Mouse (Mus musculus) erythroblast, adult 5-6 weeks (primary cell): ENCODE data around the gene Ctbp1. TPM values are rescaled to one million over a fixed set of nuclear protein-coding genes. Genes with fewer than 3 reads are reported as not detected.

Source experiments
- ATAC-seq: replicated peaks from 2 replicates; pipeline ENCODE4 v1.8.0; 2016; ENCODE audit warnings: moderate number of reproducible peaks, mild to moderate bottlenecking, moderate TSS enrichment, inconsistent platforms; ENCODE audit not compliant: poor library complexity, low FRiP score, severe bottlenecking
- total RNA-seq, 2 experiments: library from RNA; stranded (forward) in 1 of 2; stranded (reverse) in 1 of 2; fragments of 150-400 nt in 1 of 2; fragments of 200-764, 138-1000 nt in 1 of 2; gene quantifications; 2 replicates each; pipeline versions ENCODE4 v1.2.3 to v1.2.4; 2015 to 2017; ENCODE audit warnings: low replicate concordance in 2 of 2

Ctbp1 gene
- total RNA-seq, 2 experiments from 2014 or later: 54.0 to 55.8 TPM

DNA sequence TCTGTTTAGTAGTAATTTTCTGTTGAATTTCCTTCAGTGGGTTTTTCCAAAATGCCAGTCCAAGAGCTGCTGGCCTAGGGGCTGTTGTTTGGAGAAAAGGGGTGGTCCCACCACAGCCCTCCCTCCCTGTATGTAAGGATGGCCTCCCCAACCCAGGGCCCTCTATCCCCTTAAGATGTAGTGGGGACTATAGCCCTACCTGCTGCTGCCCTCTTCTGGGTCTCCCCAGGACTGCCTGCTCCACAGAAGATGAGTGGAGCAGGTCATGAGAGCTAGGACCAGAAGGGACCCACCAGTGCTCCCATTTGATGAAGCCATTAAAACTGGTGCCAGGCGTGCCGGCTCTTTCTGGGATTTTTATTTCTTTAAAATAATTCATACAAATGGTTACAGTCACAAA lies 27.4 kb downstream of the Ctbp1 start:
- no peak for ATAC-seq

DNA sequence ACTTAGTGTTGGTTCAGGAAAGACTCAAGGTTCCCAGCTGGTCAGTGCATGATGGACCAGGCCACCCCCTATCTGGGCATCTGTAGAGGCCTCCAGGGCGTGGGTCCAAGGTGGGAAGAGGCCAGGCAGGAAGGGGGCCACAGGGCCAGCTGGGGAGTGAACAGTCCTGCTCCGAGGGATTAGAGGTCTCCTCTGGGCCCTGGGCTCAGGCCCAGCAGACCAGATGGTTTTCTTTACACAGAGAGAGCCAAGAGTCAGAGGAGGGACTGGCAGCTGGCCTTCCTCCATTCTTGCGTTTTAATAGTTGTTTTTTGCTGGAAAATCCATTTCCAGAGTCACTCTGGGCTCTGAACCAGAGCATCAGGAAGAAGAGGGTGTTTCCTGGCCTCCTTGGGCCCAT lies 29.1 kb downstream of the Ctbp1 start:
- ATAC-seq: no peak

DNA sequence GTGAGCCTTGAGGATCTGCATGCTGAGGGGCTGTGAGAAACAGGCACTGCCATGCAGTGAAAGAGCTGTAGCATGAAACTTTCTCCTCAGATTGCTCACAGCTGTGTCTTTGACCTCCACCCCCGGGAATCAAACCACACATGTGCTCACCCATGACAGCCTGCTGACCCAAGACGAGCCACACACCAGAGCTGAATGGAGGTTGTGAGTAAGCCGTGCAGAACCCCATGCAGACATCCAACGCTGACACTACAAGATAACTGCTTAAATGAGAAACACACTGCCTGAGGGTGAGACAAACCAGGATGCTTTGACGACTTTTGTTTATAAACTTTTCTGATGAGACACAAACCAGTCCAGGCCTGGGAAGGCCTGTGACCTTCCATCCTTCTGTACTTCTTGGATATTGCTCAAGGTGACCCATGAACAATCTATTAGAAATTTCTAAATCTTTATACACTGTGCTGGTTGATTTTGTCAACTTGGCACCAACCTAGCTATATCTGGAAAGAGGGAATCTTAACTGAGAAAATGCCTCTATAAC lies 30.3 kb downstream of the Ctbp1 start:
- ATAC-seq: no peak

DNA sequence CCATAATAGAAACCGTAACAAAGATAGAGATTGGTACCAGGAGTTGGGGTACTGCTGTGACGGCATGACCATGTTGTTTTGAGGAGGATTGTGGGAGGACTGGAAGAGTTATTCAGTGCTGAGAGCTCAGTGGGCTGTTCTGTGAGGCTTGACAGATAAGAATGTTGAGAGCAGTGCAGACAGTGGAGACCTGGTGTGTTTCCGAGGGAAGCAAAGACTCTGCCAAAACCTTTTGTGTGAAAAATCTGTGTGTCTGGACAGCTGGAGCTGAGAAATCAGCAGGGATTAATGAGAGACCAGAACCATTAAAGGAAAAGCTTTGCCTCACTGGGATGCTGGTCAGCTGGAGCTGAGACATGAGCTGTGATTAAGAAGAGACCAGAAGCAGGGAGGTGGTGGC lies 34.9 kb downstream of the Ctbp1 start:
- no peak for ATAC-seq

GRCm38 (mm10) chr5:33239111-33239714 lies 35.6 kb downstream of the Ctbp1 start:
- ATAC-seq: no peak

- no peak for ATAC-seq
Measured at GRCm38 (mm10) chr5:33238256-33238645, 36.5 kb downstream of the Ctbp1 start.

DNA sequence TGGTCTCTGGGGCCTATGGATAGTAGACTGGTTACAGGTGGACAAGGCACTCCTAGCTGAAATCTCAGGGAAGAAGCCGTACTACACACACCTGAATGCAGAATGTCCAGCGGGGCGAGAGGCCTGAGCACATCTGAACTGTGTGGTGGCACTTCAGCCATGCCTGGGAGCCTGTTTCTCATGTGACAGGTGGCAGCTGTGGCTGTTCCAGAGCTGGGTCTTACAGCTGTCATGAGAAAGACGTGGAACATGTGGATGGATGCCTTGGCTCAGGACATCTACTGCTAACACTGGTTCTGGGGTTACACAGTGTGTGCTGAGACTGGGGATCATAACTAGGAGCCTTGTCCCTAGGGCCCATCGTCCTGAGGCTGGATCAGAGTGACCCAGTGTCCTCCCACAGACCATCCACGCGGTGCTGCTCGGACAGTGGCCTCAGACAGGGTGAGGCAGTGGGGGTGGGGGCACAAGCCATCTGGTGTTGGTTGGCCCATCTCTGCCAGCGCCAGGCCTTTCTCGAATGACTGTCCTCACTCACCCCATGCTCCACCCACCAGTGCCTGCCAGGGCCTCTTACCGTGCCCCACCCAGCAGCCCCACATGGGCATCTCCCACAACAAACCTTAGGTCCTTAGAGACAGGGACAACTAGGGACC lies 37.1 kb downstream of the Ctbp1 start:
- ATAC-seq: no peak

DNA sequence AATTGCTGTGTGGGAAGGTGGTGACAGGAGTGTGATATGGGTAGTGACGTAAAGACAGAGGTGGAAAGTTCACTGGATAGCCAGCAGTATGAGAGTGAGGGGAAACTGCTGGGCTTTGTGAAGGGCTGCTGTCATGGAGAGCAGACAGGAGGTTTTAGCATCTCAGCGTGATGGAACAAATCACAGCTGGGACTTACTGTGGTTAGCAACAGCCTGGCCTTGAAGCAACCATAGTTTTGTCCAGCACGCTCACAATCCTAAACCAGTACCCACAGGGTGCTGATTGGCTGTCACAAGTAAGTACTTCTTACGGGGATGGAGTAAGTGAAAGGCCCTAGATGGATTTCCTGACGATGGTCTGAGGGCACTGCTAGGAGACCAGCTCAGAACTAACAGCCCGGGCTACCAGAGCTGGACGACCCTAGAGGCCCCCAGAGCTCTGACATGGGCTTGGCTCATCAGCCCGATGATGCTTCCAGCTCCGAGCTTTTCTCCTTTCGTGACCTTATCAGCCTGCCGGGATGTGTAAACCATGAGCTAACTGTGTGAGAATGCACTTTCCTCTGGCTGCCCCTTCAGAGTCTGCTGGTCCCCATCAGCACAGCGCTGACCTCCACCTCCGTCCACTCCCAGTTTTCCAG lies 40.3 kb downstream of the Ctbp1 start:
- no peak for ATAC-seq

- ATAC-seq: no peak
Measured at GRCm38 (mm10) chr5:33232791-33233190, 42.0 kb downstream of the Ctbp1 start.

GRCm38 (mm10) chr5:33230285-33230684 lies 44.5 kb downstream of the Ctbp1 start:
- ATAC-seq: no peak

DNA sequence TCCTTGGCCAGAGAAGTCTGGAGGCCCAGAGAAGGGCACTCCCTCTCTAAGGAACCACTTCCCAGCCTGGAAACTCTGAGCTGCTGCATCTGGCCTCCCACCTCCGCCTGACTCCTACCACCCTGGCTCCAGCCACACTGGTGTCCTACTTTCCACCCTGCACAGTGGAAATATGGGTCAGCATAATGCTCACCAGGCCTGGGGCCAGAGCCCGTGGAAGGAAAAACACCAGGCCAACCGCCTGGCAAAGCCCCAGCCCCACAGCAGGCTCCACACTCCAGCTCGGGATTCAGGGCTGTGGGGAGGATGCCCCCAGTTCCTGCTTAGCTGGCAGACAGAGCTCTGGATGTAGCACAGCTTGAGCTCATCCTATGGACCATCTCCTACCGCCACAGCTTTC lies 46.4 kb downstream of the Ctbp1 start:
- no peak for ATAC-seq

DNA sequence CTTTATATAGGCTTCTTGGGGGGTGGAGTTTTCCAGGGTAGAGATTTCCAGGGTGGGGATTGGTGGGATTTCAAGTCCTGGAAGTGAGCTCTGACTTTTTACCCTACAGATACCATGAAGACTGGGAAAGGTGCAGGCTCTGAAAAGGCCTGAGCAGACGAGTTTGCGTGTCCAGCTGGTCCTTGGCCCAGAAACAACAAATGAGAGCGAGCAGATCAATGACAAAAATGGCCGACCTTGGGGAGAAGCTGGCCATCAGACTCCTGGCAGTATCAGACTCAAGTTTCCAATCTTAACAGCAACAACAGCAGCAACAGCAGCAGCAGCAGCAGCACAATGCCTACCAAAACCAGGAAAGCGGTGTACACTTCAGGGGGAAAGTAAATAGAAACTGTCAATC lies 49.1 kb downstream of the Ctbp1 start:
- no peak for ATAC-seq

GRCm38 (mm10) chr5:33224491-33224890 lies 50.3 kb downstream of the Ctbp1 start:
- no peak for ATAC-seq

GRCm38 (mm10) chr5:33222841-33223744 lies 51.7 kb downstream of the Ctbp1 start:
- ATAC-seq: no peak

DNA sequence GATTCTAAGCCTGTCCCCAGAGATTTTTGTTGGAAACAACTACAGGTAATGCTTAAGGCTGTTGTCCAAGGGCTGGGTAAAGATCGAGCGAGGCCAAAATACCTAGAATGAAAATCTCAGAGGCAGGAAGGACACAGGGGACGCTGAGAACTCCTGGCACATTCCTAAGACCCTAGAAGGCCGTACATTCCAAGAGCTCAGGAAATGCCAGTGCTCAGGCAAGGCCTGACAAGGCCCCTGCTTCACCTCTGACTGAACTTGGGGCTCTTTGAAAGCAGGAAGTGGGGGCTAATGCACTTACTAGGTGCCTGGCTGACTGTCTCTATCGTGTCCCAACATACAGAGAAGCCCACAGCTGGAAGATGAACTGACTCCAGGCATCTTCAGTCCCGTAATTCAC lies 52.4 kb downstream of the Ctbp1 start:
- no peak for ATAC-seq

- ATAC-seq: no peak
Measured at GRCm38 (mm10) chr5:33220350-33221044, 54.3 kb downstream of the Ctbp1 start.

- ATAC-seq: no peak
Measured at GRCm38 (mm10) chr5:33219831-33220230, 55.0 kb downstream of the Ctbp1 start.

DNA sequence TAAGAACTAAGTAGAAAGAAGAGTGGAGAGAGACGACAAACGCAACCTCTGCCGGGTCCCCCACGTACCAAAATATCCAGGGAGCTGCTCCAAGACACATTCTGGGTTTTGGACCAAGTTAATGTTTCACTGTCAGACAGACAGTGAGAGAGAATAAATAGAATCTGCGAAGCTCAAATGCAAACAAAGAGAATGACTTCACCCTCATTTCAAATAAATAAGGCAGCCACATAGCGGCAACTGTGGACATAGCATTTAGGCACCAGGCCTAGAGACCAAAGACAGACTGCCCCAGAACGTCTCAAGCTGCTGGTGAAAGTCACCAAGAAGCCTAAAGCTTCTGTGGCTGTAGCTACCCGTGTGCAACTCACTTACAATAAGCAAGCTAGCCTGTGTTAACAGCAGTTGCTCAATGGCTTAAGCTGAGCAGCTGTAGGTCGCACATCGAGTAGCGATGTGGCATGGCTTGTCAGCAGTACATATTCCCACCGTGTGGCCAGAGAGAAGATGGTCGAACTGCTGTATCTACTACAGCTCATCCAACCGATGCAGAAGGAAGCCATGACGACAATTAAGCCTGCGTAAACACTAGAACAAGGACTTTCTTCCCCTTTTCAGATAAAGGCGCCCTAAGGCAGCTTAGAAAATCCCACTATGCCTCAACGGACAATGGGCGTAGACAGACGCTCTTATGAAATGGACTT lies 55.9 kb downstream of the Ctbp1 start:
- no peak for ATAC-seq

- ATAC-seq: 0 out of 2 replicates have a peak, but pooled peaks have one; percentile 40
Measured at GRCm38 (mm10) chr5:33218081-33218480, 56.7 kb downstream of the Ctbp1 start, which contains the start of gene Spon2. Gene Spon2 (minus strand): TSS chr5:33218455.
